Mouse (Mus musculus) G1E (cell line): Measurements from ENCODE around the gene Tdrd7. TPM values are rescaled to one million over a fixed set of nuclear protein-coding genes. Genes with fewer than 3 reads are reported as not detected.

ENCODE experiments used
- ATAC-seq: 2 replicates; pipeline ENCODE4 v1.8.0; 2016; ENCODE audit warnings: mild to moderate bottlenecking; ENCODE audit not compliant: insufficient number of reproducible peaks, poor library complexity, low FRiP score, severe bottlenecking; ENCODE audit errors: extremely low read depth
- DNase-seq: peaks from one replicate; pipeline ENCODE4 v3.0.0; 2012; ENCODE audit warnings: low spot score
- H3K27me3 ChIP-seq: 2 replicates; pipeline ENCODE4 v1.6.1; 2012; ENCODE audit warnings: mild to moderate bottlenecking, low read length, inconsistent platforms; ENCODE audit not compliant: insufficient read depth
- H3K36me3 ChIP-seq: replicated peaks from 2 replicates; pipeline ENCODE3; 2012; ENCODE audit warnings: mild to moderate bottlenecking, inconsistent platforms
- H3K4me1 ChIP-seq: 2 replicates; pipeline ENCODE4 v1.6.1; 2012; ENCODE audit warnings: low read depth, low read length, inconsistent platforms, mixed read lengths; ENCODE audit not compliant: insufficient read depth
- H3K4me3 ChIP-seq: 2 replicates; pipeline ENCODE4 v1.5.1; 2012; ENCODE audit warnings: low read depth, mild to moderate bottlenecking, inconsistent platforms, low read length, moderate library complexity, mixed read lengths
- H3K9me3 ChIP-seq: replicated peaks from 2 replicates; pipeline ENCODE4 v1.6.1; 2012; ENCODE audit warnings: inconsistent platforms
- CTCF ChIP-seq: IDR thresholded peaks from 2 replicates; pipeline ENCODE4 v1.5.1; 2012; ENCODE audit warnings: low read depth, low read length, inconsistent platforms, mixed read lengths
- GATA1 ChIP-seq: IDR thresholded peaks from 2 replicates; pipeline ENCODE4 v1.6.1; 2012; ENCODE audit warnings: borderline replicate concordance, low read length, inconsistent platforms, mixed read lengths
- GATA2 ChIP-seq: IDR thresholded peaks from 2 replicates; pipeline ENCODE4 v1.6.1; 2012; ENCODE audit warnings: low read depth, low read length, inconsistent platforms, borderline replicate concordance
- POLR2AphosphoS5 ChIP-seq: IDR thresholded peaks from 2 replicates; pipeline ENCODE4 v1.6.1; 2012; ENCODE audit warnings: low read depth, low read length, inconsistent platforms; ENCODE audit not compliant: insufficient replicate concordance
- TAL1 ChIP-seq: conservative IDR thresholded peaks from 2 replicates; pipeline ENCODE4 v1.6.1; 2012; ENCODE audit warnings: low read depth, low read length, inconsistent platforms, mixed read lengths
- polyA plus RNA-seq: library from polyadenylated mRNA; stranded (reverse); fragments of >175 nt; gene quantifications from 2 replicates; pipeline ENCODE4 v1.2.3, GENCODE M21; 2012
- total RNA-seq, 2 experiments: library from RNA; stranded (forward) in 1 of 2; stranded (reverse) in 1 of 2; fragments of 200-1000 nt in 1 of 2; fragments of >200 nt in 1 of 2; fragmentation: Nextera tagmentation in 1 of 2; gene quantifications; 2 replicates each; pipeline ENCODE4 v1.2.3; 2014 to 2017

Tdrd7 gene
- total and polyA plus RNA-seq, 3 experiments: 0.12 to 7.7 (median 1.4) TPM

DNA sequence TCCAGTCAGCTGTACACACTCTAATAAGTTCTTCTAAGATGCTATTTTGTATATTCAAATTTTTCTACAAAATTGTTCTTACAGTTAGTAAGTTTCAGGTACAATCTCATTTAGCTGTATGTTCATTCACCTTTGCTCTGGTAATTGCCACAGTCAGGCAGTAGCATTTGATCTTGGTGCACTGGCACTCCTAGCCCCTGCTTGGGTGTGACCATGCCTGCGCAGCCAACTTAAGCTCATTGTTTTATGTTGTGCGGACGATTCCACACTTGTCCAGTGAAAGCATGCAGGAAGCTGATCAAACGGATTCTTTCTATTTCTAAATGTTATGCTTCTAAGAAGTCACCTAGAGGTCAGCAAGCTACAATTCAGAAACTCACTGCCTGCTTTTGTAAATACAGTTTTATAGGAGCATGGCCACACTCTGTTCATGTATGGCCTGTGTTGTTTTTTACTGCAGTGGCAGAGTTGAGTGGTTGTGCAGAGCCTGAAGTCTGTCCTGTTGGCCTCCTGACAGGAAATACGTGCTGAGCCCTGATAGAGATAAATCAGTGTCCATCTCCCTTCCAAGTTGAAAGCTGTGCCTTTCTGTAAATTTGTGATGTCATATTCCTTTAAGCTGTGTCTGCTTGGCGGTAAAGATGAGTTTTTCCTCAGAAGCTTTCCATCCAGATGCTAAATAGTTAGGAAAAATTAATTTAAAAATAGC is 25.4 kb downstream of the Tdrd7 start:
- H3K4me1 ChIP-seq: no peaks in the 10 kb centered on the region
- no peaks in the 10 kb centered on the region for H3K9me3 ChIP-seq
- ATAC-seq: no peak
- peaks cover 8% of the 10 kb centered on the region for H3K27me3 ChIP-seq
- no peak overlapping the region for H3K4me3 ChIP-seq
- no peak for DNase-seq
- no peaks in the 10 kb centered on the region for H3K36me3 ChIP-seq
- no peak for TF ChIP-seq POLR2AphosphoS5
- no peak for TF ChIP-seq GATA2
- no peak for TF ChIP-seq GATA1
- TF ChIP-seq TAL1: no peak
- TF ChIP-seq CTCF: no peak

DNA sequence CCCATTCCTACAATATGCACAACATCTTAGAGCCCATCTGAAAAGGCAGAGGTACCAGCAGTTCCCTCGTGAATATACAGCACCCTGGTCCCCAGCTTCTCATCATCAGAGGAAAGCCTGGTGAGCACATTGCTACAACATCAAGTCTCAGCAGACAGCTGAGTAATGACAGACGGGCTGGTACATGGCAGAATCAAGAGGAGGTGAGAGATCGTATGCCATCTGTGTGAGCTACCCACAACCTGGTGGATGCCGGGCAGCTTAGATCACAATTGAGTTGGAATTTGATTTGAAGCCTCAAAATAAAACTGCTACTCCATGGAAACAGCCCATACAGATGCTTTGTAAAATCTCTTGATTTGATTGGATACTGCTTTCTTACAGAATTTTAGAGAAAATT is 33.4 kb downstream of the Tdrd7 start:
- no peak overlapping the region for H3K4me3 ChIP-seq
- ATAC-seq (no peak), DNase-seq (no peak)
- peaks cover 13% of the 10 kb centered on the region for H3K27me3 ChIP-seq
- no peaks in the 10 kb centered on the region for H3K9me3 ChIP-seq
- TF ChIP-seq GATA1 (no peak), GATA2 (no peak), POLR2AphosphoS5 (no peak), CTCF (no peak), TAL1 (no peak)
- H3K36me3 ChIP-seq: no peaks in the 10 kb centered on the region
- H3K4me1 ChIP-seq: no peaks in the 10 kb centered on the region

DNA sequence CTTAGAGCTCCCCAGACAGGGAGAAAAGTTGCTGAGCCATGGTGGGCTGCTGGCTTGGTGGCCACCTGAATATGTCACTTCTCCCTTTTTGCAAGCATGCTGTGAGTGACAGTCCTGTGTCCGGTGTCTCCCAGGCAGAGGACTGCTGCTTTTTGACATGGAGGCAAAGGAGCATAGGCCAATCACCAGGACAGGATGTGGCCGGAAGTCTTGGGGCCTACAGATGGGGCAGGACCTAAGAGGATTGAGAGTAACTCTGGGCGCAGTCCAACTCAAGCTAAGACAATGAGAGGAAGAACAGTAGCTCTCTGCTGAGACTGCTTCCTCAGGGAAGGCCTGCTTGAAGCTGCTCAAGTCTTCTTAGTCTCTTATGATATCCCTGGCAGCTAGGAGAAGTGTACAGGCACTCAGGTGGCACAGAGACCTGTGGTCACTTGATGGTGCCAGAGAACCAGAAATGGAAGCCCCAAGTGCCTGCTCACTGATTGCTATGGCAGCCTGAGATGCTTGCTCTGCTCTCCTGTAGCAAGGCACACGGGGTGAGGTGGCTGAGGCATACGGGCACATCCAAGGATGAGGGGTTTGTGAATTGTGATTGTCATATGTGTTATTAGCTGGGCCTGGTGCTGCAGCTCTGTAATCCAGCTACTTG is 43.1 kb downstream of the Tdrd7 start:
- H3K36me3 ChIP-seq: no peaks in the 10 kb centered on the region
- ATAC-seq: no peak

DNA sequence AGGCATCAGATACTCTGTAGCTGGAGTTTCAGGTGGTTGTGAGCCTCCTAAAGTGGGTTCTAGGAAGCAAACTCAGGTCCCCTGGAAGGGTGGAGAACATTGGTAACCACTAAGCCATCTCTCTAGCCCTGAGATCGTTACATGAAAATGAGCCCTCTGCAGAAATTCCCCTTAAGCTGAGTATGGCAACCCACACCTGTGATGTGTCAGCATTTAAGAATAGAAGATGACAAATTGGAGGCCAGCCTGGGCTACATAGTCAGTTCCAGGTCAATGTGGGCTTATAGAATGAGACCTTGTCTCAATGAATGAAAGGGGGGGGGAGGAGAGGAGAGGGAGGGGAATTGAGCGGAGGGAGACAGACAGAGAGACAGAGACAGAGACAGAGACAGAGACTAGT is 46.6 kb downstream of the Tdrd7 start:
- H3K4me1 ChIP-seq: no peaks in the 10 kb centered on the region
- H3K4me3 ChIP-seq: no peak overlapping the region
- H3K27me3 ChIP-seq: peaks cover 12% of the 10 kb centered on the region; the same call in 1 of the 2 replicates
- no peaks in the 10 kb centered on the region for H3K9me3 ChIP-seq
- DNase-seq (no peak), ATAC-seq (no peak)
- TF ChIP-seq POLR2AphosphoS5: no peak
- no peaks in the 10 kb centered on the region for H3K36me3 ChIP-seq

More for the DNA sequence above, 43.1 kb downstream of the Tdrd7 start:
- no peak for DNase-seq
- Histone ChIP-seq H3K27me3 (peaks cover 23% of the 10 kb centered on the region), H3K4me1 (no peaks in the 10 kb centered on the region), H3K9me3 (no peaks in the 10 kb centered on the region), H3K4me3 (no peak overlapping the region)
- no peak for TF ChIP-seq POLR2AphosphoS5
- no peak for TF ChIP-seq CTCF
- TF ChIP-seq GATA2: no peak
- TF ChIP-seq GATA1: no peak
- no peak for TF ChIP-seq TAL1

DNA sequence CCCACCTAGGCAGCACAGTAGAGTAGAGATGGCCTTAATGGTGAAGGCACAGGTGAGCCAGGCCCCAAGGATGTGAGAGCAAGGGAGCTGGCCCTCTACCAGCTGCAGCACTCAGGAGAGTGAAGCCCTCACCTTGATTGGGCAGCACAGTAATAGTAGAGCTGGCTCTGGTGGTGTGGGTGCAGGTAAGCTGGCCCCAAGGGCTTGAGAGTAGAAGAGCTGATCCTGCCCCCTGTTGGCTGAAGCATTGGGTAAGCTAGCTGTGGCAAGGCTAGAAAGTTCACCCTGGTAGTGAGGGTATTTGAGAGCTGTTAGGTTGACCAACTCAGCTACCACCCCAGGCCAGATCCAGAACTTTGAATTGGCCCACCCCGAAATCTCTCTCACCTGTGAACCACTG is 50.5 kb downstream of the Tdrd7 start:
- Histone ChIP-seq H3K36me3 (no peaks in the 10 kb centered on the region), H3K4me1 (no peaks in the 10 kb centered on the region), H3K9me3 (no peaks in the 10 kb centered on the region), H3K4me3 (no peak overlapping the region), H3K27me3 (peaks cover 14% of the 10 kb centered on the region)
- no peak for ATAC-seq
- TF ChIP-seq POLR2AphosphoS5 (no peak), CTCF (no peak), TAL1 (no peak), GATA2 (no peak), GATA1 (no peak)
- no peak for DNase-seq

DNA sequence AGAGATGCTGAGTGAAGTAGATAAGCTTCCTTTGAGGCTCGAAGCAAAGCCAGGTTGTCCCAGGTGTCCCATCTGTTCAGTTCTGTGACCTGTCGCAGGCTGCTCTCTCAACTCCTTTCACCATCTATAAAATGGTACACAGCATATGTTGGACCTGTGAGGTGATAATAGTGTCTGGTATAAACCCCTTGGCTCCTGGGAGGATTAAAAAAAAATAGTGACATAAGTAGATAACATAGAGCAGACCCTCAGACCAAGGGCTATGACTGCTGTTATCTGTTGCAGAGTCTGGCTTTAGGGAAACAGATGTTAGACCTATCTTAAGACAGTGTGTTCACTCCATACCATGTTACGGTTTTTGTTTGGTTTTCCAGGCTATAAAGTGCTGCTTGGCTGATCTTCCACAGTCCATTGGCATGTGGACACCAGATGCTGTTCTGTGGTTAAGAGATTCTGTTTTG is 57.9 kb downstream of the Tdrd7 start:
- ATAC-seq (peak; percentile 76), DNase-seq (no peak)
- H3K9me3 ChIP-seq: no peaks in the 10 kb centered on the region
- H3K4me3 ChIP-seq: no peak overlapping the region
- TF ChIP-seq CTCF (no peak), TAL1 (peak; percentile 61), POLR2AphosphoS5 (no peak), GATA2 (no peak), GATA1 (no peak)
- H3K36me3 ChIP-seq: no peaks in the 10 kb centered on the region
- peaks cover 22% of the 10 kb centered on the region; the same call in 1 of the 2 replicates for H3K27me3 ChIP-seq
- peaks cover 13% of the 10 kb centered on the region for H3K4me1 ChIP-seq
